Mouse (Mus musculus) MEL (cell line): ENCODE measurements around the gene Ltb4r2.
A peak's percentile ranks its signal among the peaks of the same experiment; 100 is the strongest.

Experiments used
- BHLHE40 ChIP-seq: IDR thresholded peaks from 2 replicates; pipeline ENCODE4 v1.6.1; 2012; ENCODE audit warnings: low read depth, mild to moderate bottlenecking, inconsistent platforms, low read length, improper control_type of control experiment, borderline replicate concordance
- GABPA ChIP-seq: IDR thresholded peaks from 2 replicates; pipeline ENCODE4 v1.6.1; 2012; ENCODE audit warnings: low read depth, mild to moderate bottlenecking, inconsistent platforms, low read length, improper control_type of control experiment, moderate library complexity
- GATA1 ChIP-seq: IDR thresholded peaks from 2 replicates; pipeline ENCODE4 v1.6.1; 2011; ENCODE audit warnings: low read depth, low read length, improper control_type of control experiment
- HCFC1 ChIP-seq: IDR thresholded peaks from 2 replicates; pipeline ENCODE4 v1.6.1; 2012; ENCODE audit warnings: low read depth, mild to moderate bottlenecking, inconsistent platforms, low read length, improper control_type of control experiment, moderate library complexity
- POLR2A ChIP-seq, 2 experiments: IDR thresholded peaks; 2 replicates each; pipeline ENCODE4 v1.6.1; 2011 to 2012; ENCODE audit warnings: low read length in 2 of 2, mild to moderate bottlenecking in 2 of 2, control low read depth in 1 of 2, improper control_type of control experiment in 1 of 2, low read depth in 1 of 2, moderate library complexity in 1 of 2; ENCODE audit not compliant: control insufficient read depth in 1 of 2, insufficient read depth in 1 of 2, poor library complexity in 1 of 2
- RAD21 ChIP-seq: IDR thresholded peaks from 2 replicates; pipeline ENCODE4 v1.6.1; 2011; ENCODE audit warnings: mild to moderate bottlenecking, low read depth, low read length, improper control_type of control experiment
- TAL1 ChIP-seq: IDR thresholded peaks from 2 replicates; pipeline ENCODE4 v1.6.1; 2012; ENCODE audit warnings: mild to moderate bottlenecking, inconsistent platforms, low read length, moderate library complexity, mixed read lengths
- USF2 ChIP-seq, 2 experiments: IDR thresholded peaks; 2 replicates each; pipeline ENCODE4 v1.6.1; 2011 to 2012; ENCODE audit warnings: improper control_type of control experiment in 2 of 2, low read length in 2 of 2, borderline replicate concordance in 1 of 2, inconsistent platforms in 1 of 2, low read depth in 1 of 2, mild to moderate bottlenecking in 1 of 2; ENCODE audit not compliant: insufficient read depth in 1 of 2

DNA sequence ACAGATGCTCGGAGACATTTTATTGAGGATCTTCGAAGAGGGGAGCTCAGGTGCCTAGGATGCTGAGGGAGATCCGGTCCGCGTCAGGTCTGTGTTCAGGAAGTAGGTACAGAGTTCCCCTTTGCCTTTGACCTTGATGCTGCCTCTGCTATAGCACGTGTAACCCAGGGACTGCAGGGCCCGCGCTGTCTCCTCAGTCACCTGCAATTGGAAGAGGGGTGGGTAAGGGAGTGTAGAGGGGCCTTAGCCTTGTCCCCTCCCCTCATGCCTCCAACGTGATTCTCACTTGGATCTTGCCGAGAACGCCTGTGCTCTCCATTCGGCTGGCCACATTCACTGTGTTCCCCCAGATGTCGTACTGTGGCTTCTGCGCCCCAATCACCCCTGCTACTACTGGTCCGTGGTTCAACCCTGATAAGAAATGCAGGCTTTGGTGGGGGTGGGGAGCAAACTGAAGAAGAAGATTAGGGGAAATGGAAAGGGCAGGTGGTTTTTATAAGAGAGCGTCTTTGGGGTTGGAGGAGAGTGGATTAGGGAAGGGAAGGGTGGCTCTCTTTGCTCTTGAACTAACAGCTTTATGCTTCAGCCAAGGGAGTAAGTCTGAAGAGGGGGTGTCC lies 8.0 kb downstream of the Ltb4r2 start:
- TF ChIP-seq USF2 (IDR thresholded peaks at IDR 0.05; ENCODE audit: borderline replicate concordance in 1 of 2, insufficient read depth in 1 of 2, low read depth in 1 of 2, low read length in 2 of 2): no peak
- peak in 1 of 2 experiments; percentile 58; a peak in 2 of 4 replicates for TF ChIP-seq POLR2A (IDR thresholded peaks at IDR 0.05; ENCODE audit: control insufficient read depth in 1 of 2, insufficient read depth in 1 of 2, low read depth in 1 of 2, low read length in 2 of 2, poor library complexity in 1 of 2)
- peak; percentile 62; the same call in 1 of the 2 replicates for TF ChIP-seq BHLHE40
- peak; percentile 88 for TF ChIP-seq GATA1
- TF ChIP-seq HCFC1: peak; percentile 72
- no peak for TF ChIP-seq RAD21
- TF ChIP-seq GABPA: no peak
- TF ChIP-seq TAL1: peak; percentile 54
